Mouse (Mus musculus) embryonic facial prominence, embryonic 12.5 days (tissue): ENCODE measurements around the gene Mlh3. TPM values are rescaled to one million over a fixed set of nuclear protein-coding genes. Genes with fewer than 3 reads are reported as not detected.
"Not testable (repeated sequence)": the region's sequence is repeated elsewhere in the genome, so short reads cannot be mapped to it uniquely, and the experiment has no call there.

Experiments
- ATAC-seq: fragments of 200-750 bp; cut with Nextera tagmentation; 2 replicates; pipeline ENCODE4 v1.8.0; 2017; ENCODE audit not compliant: insufficient number of reproducible peaks, insufficient read depth, low FRiP score, low TSS enrichment
- H3K27ac ChIP-seq: fragments of 300-500 bp; sonication (generic); 2 replicates; pipeline ENCODE4 v1.5.1; 2016; ENCODE audit warnings: mild to moderate bottlenecking
- H3K27me3 ChIP-seq: fragments of 300-500 bp; sonication (generic); 2 replicates; pipeline ENCODE4 v1.6.1; 2016; ENCODE audit warnings: mild to moderate bottlenecking, moderate library complexity
- H3K36me3 ChIP-seq: fragments of 300-500 bp; sonication (generic); 2 replicates; pipeline ENCODE4 v1.6.1; 2016; ENCODE audit warnings: mild to moderate bottlenecking
- H3K4me1 ChIP-seq: fragments of 300-500 bp; sonication (generic); 2 replicates; pipeline ENCODE4 v1.6.1; 2016
- H3K4me2 ChIP-seq: fragments of 300-500 bp; sonication (generic); replicated peaks from 2 replicates; pipeline ENCODE4 v1.6.1; 2016; ENCODE audit warnings: mild to moderate bottlenecking, moderate library complexity
- H3K4me3 ChIP-seq: fragments of 300-500 bp; sonication (generic); 2 replicates; pipeline ENCODE4 v1.5.1; 2016; ENCODE audit warnings: mild to moderate bottlenecking
- H3K9ac ChIP-seq: fragments of 300-500 bp; sonication (generic); 2 replicates; pipeline ENCODE4 v1.6.1; 2016; ENCODE audit warnings: mild to moderate bottlenecking, moderate library complexity
- H3K9me3 ChIP-seq: fragments of 300-500 bp; sonication (generic); 2 replicates; pipeline ENCODE4 v1.6.1; 2016; ENCODE audit warnings: mild to moderate bottlenecking, moderate library complexity
- WGBS: fragments of 180-500 bp; shearing (Covaris S2); methylation state at CpG from one replicate; pipeline ENCODE4 v1.1.7; 2016; 5-methylcytosine and 5-hydroxymethylcytosine counted together
- polyA plus RNA-seq: library from polyadenylated mRNA; unstranded; fragments of >200 nt; fragmentation: Nextera tagmentation; extraction: Ambion mirVana; gene quantifications from 2 replicates; pipeline ENCODE4 v1.2.1, GENCODE M21; 2016

Mlh3 gene
- polyA plus RNA-seq, 1 experiment from 2014 or later, result 11.0 TPM

GRCm38 (mm10) chr12:85292288-85292687, 21.9 kb upstream of the Mlh3 start:
- WGBS, result 69% methylated on average over 6 of the region's 6 CpGs
- no peaks in the 10 kb centered on the region for H3K36me3 ChIP-seq
- no peak overlapping the region for H3K4me3 ChIP-seq
- H3K27ac ChIP-seq, result no peak overlapping the region
- no peak for ATAC-seq
- no peak overlapping the region for H3K9ac ChIP-seq
- 0 out of 2 replicates have a peak, but pooled peaks cover 3% of the 10 kb centered on the region for H3K27me3 ChIP-seq
- no peak overlapping the region for H3K4me2 ChIP-seq
- H3K4me1 ChIP-seq, result peaks cover 13% of the 10 kb centered on the region
- peaks cover 8% of the 10 kb centered on the region; the same call in 1 of the 2 replicates for H3K9me3 ChIP-seq

GRCm38 (mm10) chr12:85291541-85291940, 21.1 kb upstream of the Mlh3 start:
- Histone ChIP-seq H3K9ac (no peak overlapping the region), H3K36me3 (no peaks in the 10 kb centered on the region), H3K4me3 (no peak overlapping the region), H3K9me3 (peaks cover 8% of the 10 kb centered on the region; the same call in 1 of the 2 replicates), H3K27ac (no peak overlapping the region), H3K27me3 (0 out of 2 replicates have a peak, but pooled peaks cover 3% of the 10 kb centered on the region), H3K4me1 (peaks cover 8% of the 10 kb centered on the region), H3K4me2 (no peak overlapping the region)
- ATAC-seq, result no peak

GRCm38 (mm10) chr12:85290633-85291032, 20.2 kb upstream of the Mlh3 start:
- 80% methylated on average over 10 of the region's 10 CpGs for WGBS
- Histone ChIP-seq H3K27ac (no peak overlapping the region), H3K4me1 (peaks cover 6% of the 10 kb centered on the region), H3K9ac (no peak overlapping the region), H3K4me3 (no peak overlapping the region), H3K27me3 (0 out of 2 replicates have a peak, but pooled peaks cover 3% of the 10 kb centered on the region), H3K36me3 (no peaks in the 10 kb centered on the region), H3K4me2 (no peak overlapping the region), H3K9me3 (peaks cover 8% of the 10 kb centered on the region; the same call in 1 of the 2 replicates)
- ATAC-seq, result no peak

- Histone ChIP-seq H3K27ac (0 out of 2 replicates have a peak overlapping the region, but pooled peaks have one; percentile 41), H3K4me3 (peak overlapping the region; percentile 47; the same call in 1 of the 2 replicates)
Observed at GRCm38 (mm10) chr12:85289157-85290000, 19.0 kb upstream of the Mlh3 start.

GRCm38 (mm10) chr12:85288486-85289156, 18.2 kb upstream of the Mlh3 start, which contains the start of gene Zc2hc1c:
Zc2hc1c (plus strand) TSS chr12:85288591.
- Histone ChIP-seq H3K4me2 (peak within 1 kb of the TSS; percentile 83), H3K4me1 (peaks cover 6% of the 10 kb centered on the region), H3K9me3 (no peaks in the 10 kb centered on the region), H3K9ac (peak within 1 kb of the TSS; percentile 53), H3K27me3 (0 out of 2 replicates have a peak, but pooled peaks cover 6% of the 10 kb centered on the region), H3K36me3 (no peaks in the 10 kb centered on the region), H3K4me3 (peak within 1 kb of the TSS; percentile 47), H3K27ac (0 out of 2 replicates have a peak within 1 kb of the TSS, but pooled peaks have one; percentile 41)
- WGBS, result 3% methylated on average over 31 of the region's 31 CpGs
- ATAC-seq, result peak; percentile 69

More at GRCm38 (mm10) chr12:85289157-85290000, 19.0 kb upstream of the Mlh3 start:
- peaks cover 6% of the 10 kb centered on the region for H3K4me1 ChIP-seq
- peak overlapping the region; percentile 83 for H3K4me2 ChIP-seq
- H3K27me3 ChIP-seq, result 0 out of 2 replicates have a peak, but pooled peaks cover 4% of the 10 kb centered on the region
- H3K36me3 ChIP-seq, result no peaks in the 10 kb centered on the region
- peaks cover 3% of the 10 kb centered on the region; the same call in 1 of the 2 replicates for H3K9me3 ChIP-seq
- 59% methylated on average over 24 of the region's 24 CpGs for WGBS
- ATAC-seq, result no peak
- no peak overlapping the region for H3K9ac ChIP-seq

- H3K4me1 ChIP-seq, result peaks cover 6% of the 10 kb centered on the region
- no peaks in the 10 kb centered on the region for H3K36me3 ChIP-seq
- 7% methylated on average over 21 of the region's 21 CpGs for WGBS
Observed at GRCm38 (mm10) chr12:85287809-85288485, 17.5 kb upstream of the Mlh3 start, which contains the start of gene Acyp1. Acyp1 (minus strand) TSS chr12:85288438.

GRCm38 (mm10) chr12:85286941-85287340, 16.5 kb upstream of the Mlh3 start:
- no peak for ATAC-seq
- WGBS, result 24% methylated on average over 2 of the region's 5 CpGs
- Histone ChIP-seq H3K4me3 (no peak overlapping the region), H3K36me3 (no peaks in the 10 kb centered on the region), H3K9ac (no peak overlapping the region), H3K27ac (no peak overlapping the region), H3K27me3 (0 out of 2 replicates have a peak, but pooled peaks cover 6% of the 10 kb centered on the region), H3K9me3 (no peaks in the 10 kb centered on the region), H3K4me1 (peaks cover 6% of the 10 kb centered on the region), H3K4me2 (no peak overlapping the region)

More at GRCm38 (mm10) chr12:85287809-85288485, 17.5 kb upstream of the Mlh3 start, which contains the start of gene Acyp1:
- Histone ChIP-seq H3K27ac (0 out of 2 replicates have a peak within 1 kb of the TSS, but pooled peaks have one; percentile 41), H3K9ac (peak within 1 kb of the TSS; percentile 53), H3K4me3 (peak within 1 kb of the TSS; percentile 47), H3K9me3 (no peaks in the 10 kb centered on the region), H3K27me3 (0 out of 2 replicates have a peak, but pooled peaks cover 6% of the 10 kb centered on the region), H3K4me2 (peak within 1 kb of the TSS; percentile 83)
- ATAC-seq, result peak; percentile 49

- H3K27me3 ChIP-seq, result 0 out of 2 replicates have a peak, but pooled peaks cover 6% of the 10 kb centered on the region
- H3K4me3 ChIP-seq, result no peak overlapping the region
- WGBS, result 92% methylated on average over 4 of the region's 4 CpGs
- H3K27ac ChIP-seq, result no peak overlapping the region
- no peaks in the 10 kb centered on the region for H3K9me3 ChIP-seq
- H3K4me2 ChIP-seq, result no peak overlapping the region
- no peak for ATAC-seq
- H3K9ac ChIP-seq, result no peak overlapping the region
- H3K36me3 ChIP-seq, result no peaks in the 10 kb centered on the region
- peaks cover 6% of the 10 kb centered on the region for H3K4me1 ChIP-seq
Observed at GRCm38 (mm10) chr12:85284996-85285395, 14.6 kb upstream of the Mlh3 start.

GRCm38 (mm10) chr12:85284331-85284730, 13.9 kb upstream of the Mlh3 start:
- Histone ChIP-seq H3K4me2 (no peak overlapping the region), H3K4me1 (peaks cover 11% of the 10 kb centered on the region), H3K36me3 (no peaks in the 10 kb centered on the region), H3K27ac (no peak overlapping the region), H3K4me3 (no peak overlapping the region), H3K27me3 (0 out of 2 replicates have a peak, but pooled peaks cover 3% of the 10 kb centered on the region), H3K9me3 (no peaks in the 10 kb centered on the region), H3K9ac (no peak overlapping the region)
- 65% methylated on average over 8 of the region's 8 CpGs for WGBS
- ATAC-seq, result no peak

- not testable (repeated sequence) for H3K27ac ChIP-seq, H3K9me3 ChIP-seq, ATAC-seq, H3K36me3 ChIP-seq, H3K4me3 ChIP-seq, H3K27me3 ChIP-seq, H3K4me2 ChIP-seq, H3K4me1 ChIP-seq, H3K9ac ChIP-seq
- WGBS, result 86% methylated on average over 2 of the region's 4 CpGs
Observed at GRCm38 (mm10) chr12:85281756-85282155, 11.4 kb upstream of the Mlh3 start.
